Mouse (Mus musculus) frontal cortex, postnatal 36 days (tissue): ENCODE data around the gene Tmem243.

Source experiments
- DNase-seq, 2 experiments: peaks; one replicate each; pipeline ENCODE4 v3.0.0; 2022; ENCODE audit warnings: low spot score in 2 of 2

Tmem243 gene

DNA sequence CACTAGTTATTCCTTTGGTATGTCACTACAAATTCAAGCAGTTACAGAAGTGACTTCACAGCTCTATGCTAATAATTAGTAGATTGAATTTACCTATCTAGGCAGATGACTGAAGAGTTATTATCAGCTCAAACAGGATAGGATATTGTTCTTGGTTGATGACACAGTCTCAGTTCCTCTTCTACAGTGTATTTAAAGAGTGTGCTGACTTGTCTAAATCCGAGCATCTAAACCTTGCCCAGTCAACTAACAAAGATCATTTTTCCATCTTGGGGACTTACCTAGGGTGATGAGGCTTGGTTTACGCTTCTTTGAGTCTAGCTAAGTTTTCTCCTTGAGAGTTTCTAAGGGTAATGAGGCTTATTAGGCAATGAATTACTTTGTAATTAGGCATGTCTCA, 72.8 kb downstream of the Tmem243 start:
- no peak for DNase-seq

DNA sequence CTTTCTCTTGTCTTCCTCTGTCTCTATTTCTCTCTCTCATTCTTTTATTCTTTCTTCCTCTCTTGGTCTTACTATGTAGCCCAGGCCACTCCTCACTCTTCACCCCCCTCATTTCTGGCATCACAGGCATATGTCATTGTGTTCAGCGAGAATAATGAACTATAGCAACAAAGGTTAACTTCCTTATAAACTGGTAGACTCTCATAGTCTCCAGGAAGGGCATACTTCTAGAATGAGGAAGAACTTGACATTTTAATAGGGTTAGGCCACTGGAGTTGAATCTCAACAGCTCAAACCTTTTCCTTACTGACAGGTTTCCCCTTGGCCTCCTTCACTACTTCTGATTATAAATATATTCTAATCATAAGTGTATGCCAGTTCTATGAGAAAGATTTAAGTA, 86.0 kb downstream of the Tmem243 start:
- no peak for DNase-seq
